Mouse (Mus musculus): ENCODE measurements around the gene Zfp282. TPM values are rescaled to one million over a fixed set of nuclear protein-coding genes. Genes with fewer than 3 reads are reported as not detected.
A peak's percentile ranks its signal among the peaks of the same experiment; 100 is the strongest.
"Not testable (repeated sequence)": the region's sequence is repeated elsewhere in the genome, so short reads cannot be mapped to it uniquely, and the experiment has no call there.

Gene Zfp282
- polyA plus RNA-seq, 1 experiment from 2014 or later: 23.6 TPM

DNA sequence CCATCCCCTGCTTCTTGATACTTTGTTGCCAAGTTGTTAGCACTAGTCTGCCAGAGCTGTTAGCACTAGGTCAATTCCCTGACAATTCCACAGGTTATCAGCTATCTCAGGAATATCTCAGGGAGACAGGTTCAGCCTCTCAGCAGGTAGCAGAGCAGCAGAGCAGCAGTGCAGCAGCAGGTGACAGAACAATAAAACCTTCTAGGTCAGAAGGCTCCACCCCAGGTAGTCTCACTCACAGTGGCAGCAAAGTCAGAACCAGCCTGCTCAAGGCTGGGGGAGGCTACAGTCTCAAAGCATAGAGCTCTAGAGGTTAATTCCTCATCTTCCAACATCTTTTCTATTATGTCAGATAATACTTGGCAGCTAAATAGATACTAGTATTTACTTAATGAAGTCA lies 31.2 kb upstream of the Zfp282 start:
- Histone ChIP-seq H3K27me3 (no peaks in the 10 kb centered on the region), H3K4me3 (no peak overlapping the region), H3K27ac (no peak overlapping the region), H3K4me1 (no peaks in the 10 kb centered on the region), H3K36me3 (peaks cover 5% of the 10 kb centered on the region; the same call in 1 of the 2 replicates), H3K4me2 (no peak overlapping the region), H3K9me3 (no peaks in the 10 kb centered on the region), H3K9ac (no peak overlapping the region)
- no peak for ATAC-seq (ENCODE audit: insufficient number of reproducible peaks, low FRiP score, low TSS enrichment, low read depth)

- no peak overlapping the region for H3K9ac ChIP-seq
- WGBS: 85% methylated on average over 6 of the region's 6 CpGs
- no peak for ATAC-seq (ENCODE audit: insufficient number of reproducible peaks, low FRiP score, low TSS enrichment, low read depth)
Observed at GRCm38 (mm10) chr6:47857241-47857640, 19.8 kb upstream of the Zfp282 start.

GRCm38 (mm10) chr6:47857729-47858128 lies 19.3 kb upstream of the Zfp282 start:
- H3K36me3 ChIP-seq: peaks cover 31% of the 10 kb centered on the region
- H3K4me1 ChIP-seq; H3K9me3 ChIP-seq; H3K4me3 ChIP-seq; H3K27me3 ChIP-seq; H3K27ac ChIP-seq; ATAC-seq (ENCODE audit: insufficient number of reproducible peaks, low FRiP score, low TSS enrichment, low read depth); H3K4me2 ChIP-seq; H3K9ac ChIP-seq: not testable (repeated sequence)
- WGBS: 86% methylated on average over 3 of the region's 3 CpGs

More at GRCm38 (mm10) chr6:47857241-47857640, 19.8 kb upstream of the Zfp282 start:
- no peaks in the 10 kb centered on the region for H3K9me3 ChIP-seq
- peaks cover 26% of the 10 kb centered on the region for H3K36me3 ChIP-seq
- no peak overlapping the region for H3K4me3 ChIP-seq
- H3K4me2 ChIP-seq: no peak overlapping the region
- H3K4me1 ChIP-seq: no peaks in the 10 kb centered on the region
- H3K27ac ChIP-seq: no peak overlapping the region
- no peaks in the 10 kb centered on the region for H3K27me3 ChIP-seq

DNA sequence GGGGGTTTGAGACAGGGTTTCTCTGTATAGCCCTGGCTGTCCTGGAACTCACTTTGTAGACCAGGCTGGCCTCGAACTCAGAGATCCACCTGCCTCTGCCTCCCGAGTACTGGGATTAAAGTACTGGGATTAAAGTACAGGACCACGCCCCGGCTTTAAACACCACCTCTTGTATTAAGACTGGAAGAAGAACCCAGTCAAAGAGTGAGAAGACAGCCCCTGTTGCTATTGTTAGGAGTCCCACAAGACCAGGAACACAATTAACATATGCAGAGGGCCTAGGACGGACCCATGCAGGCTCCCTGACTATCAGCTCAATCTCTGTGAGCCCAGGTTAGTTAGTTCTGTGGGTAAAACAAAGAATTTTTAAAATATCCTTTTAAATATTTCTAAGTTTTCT lies 4.7 kb upstream of the Zfp282 start:
- no peak for ATAC-seq (ENCODE audit: insufficient number of reproducible peaks, low FRiP score, low TSS enrichment, low read depth)
- Histone ChIP-seq H3K4me3 (no peak overlapping the region), H3K4me2 (no peak overlapping the region), H3K4me1 (no peaks in the 10 kb centered on the region), H3K9ac (no peak overlapping the region), H3K27ac (no peak overlapping the region), H3K27me3 (no peaks in the 10 kb centered on the region), H3K9me3 (no peaks in the 10 kb centered on the region), H3K36me3 (peaks cover 20% of the 10 kb centered on the region)
- WGBS: 88% methylated on average over 5 of the region's 5 CpGs

DNA sequence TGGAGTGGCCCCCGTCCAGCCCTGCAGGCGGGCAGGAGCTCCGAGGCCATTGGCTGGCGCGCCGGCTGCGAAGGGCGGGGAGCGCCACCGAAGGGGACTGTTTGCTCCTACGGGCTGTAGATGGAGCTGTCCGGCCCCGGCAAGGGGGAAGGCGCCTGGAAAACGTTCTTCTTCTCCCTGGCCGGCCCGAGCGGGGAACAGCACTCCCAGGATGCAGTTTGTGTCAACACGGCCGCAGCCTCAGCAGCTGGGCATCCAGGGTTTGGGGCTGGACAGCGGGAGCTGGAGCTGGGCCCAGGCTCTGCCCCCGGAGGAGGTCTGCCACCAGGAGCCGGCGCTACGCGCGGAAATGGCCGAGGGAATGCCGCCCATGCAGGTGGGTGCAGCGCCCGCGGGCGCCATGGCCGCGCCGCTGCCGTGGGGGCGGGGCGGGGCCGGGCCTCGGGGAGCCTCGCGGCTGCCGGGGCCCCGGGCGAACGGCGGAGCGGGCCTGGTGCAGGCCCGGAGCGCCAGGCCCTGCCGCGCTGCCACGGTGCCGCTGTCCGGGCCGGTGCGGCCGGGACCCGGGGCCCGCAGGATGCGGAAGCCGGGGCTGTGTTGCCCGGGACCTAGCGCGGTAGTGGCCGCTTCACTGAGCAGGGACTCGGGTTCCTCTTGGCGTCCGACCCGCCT lies 593 bp downstream of the Zfp282 start:
- Histone ChIP-seq H3K4me2 (peak overlapping the region; percentile 76), H3K4me3 (peak overlapping the region; percentile 91), H3K9ac (peak overlapping the region; percentile 97), H3K27me3 (no peaks in the 10 kb centered on the region), H3K27ac (peak overlapping the region; percentile 98), H3K36me3 (peaks cover 28% of the 10 kb centered on the region), H3K9me3 (no peaks in the 10 kb centered on the region), H3K4me1 (peaks cover 19% of the 10 kb centered on the region)
- under 1% methylated on average over 68 of the region's 71 CpGs for WGBS
- peak; percentile 95 for ATAC-seq (ENCODE audit: insufficient number of reproducible peaks, low FRiP score, low TSS enrichment, low read depth)

GRCm38 (mm10) chr6:47878133-47878514 lies 1.1 kb downstream of the Zfp282 start:
- no peak for ATAC-seq (ENCODE audit: insufficient number of reproducible peaks, low FRiP score, low TSS enrichment, low read depth)
- under 1% methylated on average over 11 of the region's 11 CpGs for WGBS
- Histone ChIP-seq H3K9ac (peak overlapping the region; percentile 97), H3K9me3 (no peaks in the 10 kb centered on the region), H3K4me3 (peak overlapping the region; percentile 91), H3K27me3 (no peaks in the 10 kb centered on the region), H3K27ac (peak overlapping the region; percentile 98), H3K4me1 (peaks cover 19% of the 10 kb centered on the region), H3K36me3 (peaks cover 33% of the 10 kb centered on the region), H3K4me2 (peak overlapping the region; percentile 76)

GRCm38 (mm10) chr6:47878593-47878992 lies 1.6 kb downstream of the Zfp282 start:
- Histone ChIP-seq H3K9me3 (no peaks in the 10 kb centered on the region), H3K4me3 (peak overlapping the region; percentile 91), H3K9ac (peak overlapping the region; percentile 97), H3K4me2 (peak overlapping the region; percentile 76), H3K27me3 (no peaks in the 10 kb centered on the region), H3K4me1 (peaks cover 19% of the 10 kb centered on the region), H3K36me3 (peaks cover 38% of the 10 kb centered on the region), H3K27ac (peak overlapping the region; percentile 98)
- 50% methylated on average over 3 of the region's 3 CpGs for WGBS
- ATAC-seq (ENCODE audit: insufficient number of reproducible peaks, low FRiP score, low TSS enrichment, low read depth): no peak

DNA sequence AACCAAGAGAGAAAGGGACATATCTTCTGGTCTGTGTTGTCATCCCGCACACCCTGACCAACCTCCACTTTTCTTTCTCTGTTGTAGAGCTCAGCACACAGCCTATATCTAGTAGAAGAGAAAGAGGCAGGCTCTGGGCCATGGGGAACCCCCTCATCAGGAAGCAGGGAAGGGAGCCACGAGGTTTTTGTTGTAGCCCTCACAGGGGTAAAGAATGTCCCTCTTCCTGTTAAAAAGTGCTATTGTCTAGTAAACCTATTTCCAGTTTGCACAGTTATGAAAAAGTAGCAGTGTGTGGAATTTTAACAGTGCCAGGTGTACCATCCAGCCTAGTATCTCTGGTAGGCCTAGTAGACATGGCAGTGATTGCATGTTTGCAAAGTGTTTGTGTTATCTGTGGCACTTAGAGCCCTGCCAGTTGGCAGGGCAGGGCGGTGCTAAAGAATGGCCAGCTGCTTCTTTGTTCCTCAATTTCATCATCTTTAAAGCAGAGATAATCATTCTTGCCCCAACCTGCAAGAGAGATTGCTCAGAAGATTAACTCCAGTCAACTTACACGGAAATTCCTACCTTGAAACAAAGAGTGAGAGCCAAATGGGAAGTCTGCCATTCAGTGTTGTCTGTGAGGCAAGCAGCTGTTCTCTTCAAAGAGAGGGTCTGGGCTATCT lies 2.2 kb downstream of the Zfp282 start:
- peak overlapping the region; percentile 98 for H3K27ac ChIP-seq
- H3K4me2 ChIP-seq: peak overlapping the region; percentile 76
- no peaks in the 10 kb centered on the region for H3K9me3 ChIP-seq
- peak overlapping the region; percentile 91 for H3K4me3 ChIP-seq
- H3K4me1 ChIP-seq: peaks cover 19% of the 10 kb centered on the region
- ATAC-seq (ENCODE audit: insufficient number of reproducible peaks, low FRiP score, low TSS enrichment, low read depth): no peak
- whole genome bisulfite sequencing: 59% methylated on average over 4 of the region's 4 CpGs
- H3K9ac ChIP-seq: peak overlapping the region; percentile 97
- no peaks in the 10 kb centered on the region for H3K27me3 ChIP-seq
- H3K36me3 ChIP-seq: peaks cover 44% of the 10 kb centered on the region

- H3K4me3 ChIP-seq: no peak overlapping the region
- H3K27me3 ChIP-seq: no peaks in the 10 kb centered on the region
- peak overlapping the region; percentile 98; the same call in 1 of the 2 replicates for H3K27ac ChIP-seq
- H3K36me3 ChIP-seq: peaks cover 54% of the 10 kb centered on the region
- no peaks in the 10 kb centered on the region for H3K9me3 ChIP-seq
- peaks cover 19% of the 10 kb centered on the region for H3K4me1 ChIP-seq
- no peak overlapping the region for H3K4me2 ChIP-seq
- WGBS: 76% methylated on average over 10 of the region's 10 CpGs
- no peak for ATAC-seq (ENCODE audit: insufficient number of reproducible peaks, low FRiP score, low TSS enrichment, low read depth)
- no peak overlapping the region for H3K9ac ChIP-seq
Observed at GRCm38 (mm10) chr6:47880166-47880565, 3.2 kb downstream of the Zfp282 start.

- Histone ChIP-seq H3K4me2 (no peak overlapping the region), H3K27me3 (no peaks in the 10 kb centered on the region), H3K9me3 (no peaks in the 10 kb centered on the region), H3K4me1 (no peaks in the 10 kb centered on the region), H3K4me3 (no peak overlapping the region), H3K27ac (no peak overlapping the region), H3K9ac (no peak overlapping the region), H3K36me3 (peaks cover 82% of the 10 kb centered on the region)
- 84% methylated on average over 8 of the region's 8 CpGs for WGBS
- no peak for ATAC-seq (ENCODE audit: insufficient number of reproducible peaks, low FRiP score, low TSS enrichment, low read depth)
Observed at GRCm38 (mm10) chr6:47888812-47889383, 11.9 kb downstream of the Zfp282 start.

GRCm38 (mm10) chr6:47899416-47899815 lies 22.4 kb downstream of the Zfp282 start:
- Histone ChIP-seq H3K4me1 (no peaks in the 10 kb centered on the region), H3K36me3 (peaks cover 69% of the 10 kb centered on the region), H3K27me3 (no peaks in the 10 kb centered on the region), H3K4me2 (no peak overlapping the region), H3K9me3 (no peaks in the 10 kb centered on the region), H3K27ac (no peak overlapping the region), H3K9ac (no peak overlapping the region), H3K4me3 (no peak overlapping the region)
- WGBS: 89% methylated on average over 6 of the region's 6 CpGs
- ATAC-seq (ENCODE audit: insufficient number of reproducible peaks, low FRiP score, low TSS enrichment, low read depth): no peak

GRCm38 (mm10) chr6:47903587-47903986 lies 26.6 kb downstream of the Zfp282 start:
- WGBS: 69% methylated on average over 4 of the region's 4 CpGs
- Histone ChIP-seq H3K9ac (no peak overlapping the region), H3K36me3 (peaks cover 93% of the 10 kb centered on the region), H3K27me3 (no peaks in the 10 kb centered on the region), H3K4me2 (no peak overlapping the region), H3K4me1 (no peaks in the 10 kb centered on the region), H3K9me3 (no peaks in the 10 kb centered on the region), H3K27ac (no peak overlapping the region), H3K4me3 (no peak overlapping the region)
- no peak for ATAC-seq (ENCODE audit: insufficient number of reproducible peaks, low FRiP score, low TSS enrichment, low read depth)
